Mouse (Mus musculus): ENCODE measurements around the gene Tex48.

Tex48 gene

GRCm38 (mm10) chr4:63594459-63595110, 27.6 kb downstream of the Tex48 start:
- no peak for DNase-seq (ENCODE audit: low spot score)

GRCm38 (mm10) chr4:63590538-63590937, 31.7 kb downstream of the Tex48 start:
- DNase-seq (ENCODE audit: low spot score): no peak

- no peak for DNase-seq (ENCODE audit: low spot score)
These were observed 32.2 kb downstream of the Tex48 start for GRCm38 (mm10) chr4:63589987-63590386.

GRCm38 (mm10) chr4:63586240-63586639, 36.0 kb downstream of the Tex48 start:
- no peak for DNase-seq (ENCODE audit: low spot score)

GRCm38 (mm10) chr4:63585216-63585615, 37.0 kb downstream of the Tex48 start:
- no peak for DNase-seq (ENCODE audit: low spot score)

- no peak for DNase-seq (ENCODE audit: low spot score)
These were observed 39.6 kb downstream of the Tex48 start for GRCm38 (mm10) chr4:63582580-63582979.

GRCm38 (mm10) chr4:63580078-63580477, 42.1 kb downstream of the Tex48 start:
- DNase-seq (ENCODE audit: low spot score): no peak

GRCm38 (mm10) chr4:63579649-63580048, 42.6 kb downstream of the Tex48 start:
- DNase-seq (ENCODE audit: low spot score): no peak

- no peak for DNase-seq (ENCODE audit: low spot score)
These were observed 49.6 kb downstream of the Tex48 start for GRCm38 (mm10) chr4:63572621-63573020.

- DNase-seq (ENCODE audit: low spot score): no peak
These were observed 51.9 kb downstream of the Tex48 start for GRCm38 (mm10) chr4:63570208-63570781.

GRCm38 (mm10) chr4:63569322-63569721, 52.9 kb downstream of the Tex48 start:
- no peak for DNase-seq (ENCODE audit: low spot score)

- DNase-seq (ENCODE audit: low spot score): no peak
These were observed 54.4 kb downstream of the Tex48 start for GRCm38 (mm10) chr4:63567712-63568390.

GRCm38 (mm10) chr4:63562742-63563141, 59.5 kb downstream of the Tex48 start:
- DNase-seq (ENCODE audit: low spot score): no peak

- DNase-seq (ENCODE audit: low spot score): no peak
These were observed 60.2 kb downstream of the Tex48 start for GRCm38 (mm10) chr4:63561861-63562675.

GRCm38 (mm10) chr4:63560079-63560478, 62.1 kb downstream of the Tex48 start:
- DNase-seq (ENCODE audit: low spot score): no peak

- DNase-seq (ENCODE audit: low spot score): no peak
These were observed 63.0 kb downstream of the Tex48 start for GRCm38 (mm10) chr4:63559127-63559697.

- peak; percentile 72 for DNase-seq (ENCODE audit: low spot score)
These were observed 63.7 kb downstream of the Tex48 start, which contains the start of gene Tmem268 for GRCm38 (mm10) chr4:63558407-63559081. TSS of gene Tmem268 (plus strand) at chr4:63558781.

- no peak for DNase-seq (ENCODE audit: low spot score)
These were observed 64.8 kb downstream of the Tex48 start for GRCm38 (mm10) chr4:63557124-63558059.
